Mouse (Mus musculus) c-Kit-positive CD71-negative TER-119-negative erythroid progenitor cells, embryonic 14.5 days (primary cell): ENCODE results near the gene Iqgap1.

Source experiments
- DNase-seq: peaks from one replicate; pipeline ENCODE4 v3.0.0-alpha.2; 2013; ENCODE audit warnings: low read depth

Gene Iqgap1

GRCm38 (mm10) chr7:80715306-80715705 lies 110.5 kb downstream of the Iqgap1 start:
- DNase-seq: peak; percentile 41

- no peak for DNase-seq
Measured at GRCm38 (mm10) chr7:80711496-80711895, 114.3 kb downstream of the Iqgap1 start.

GRCm38 (mm10) chr7:80710333-80710732 lies 115.4 kb downstream of the Iqgap1 start:
- no peak for DNase-seq

- no peak for DNase-seq
Measured at GRCm38 (mm10) chr7:80704066-80704465, 121.7 kb downstream of the Iqgap1 start.

GRCm38 (mm10) chr7:80702510-80702909 lies 123.3 kb downstream of the Iqgap1 start:
- DNase-seq: peak; percentile 44

- DNase-seq: no peak
Measured at GRCm38 (mm10) chr7:80699709-80700108, 126.1 kb downstream of the Iqgap1 start.

DNA sequence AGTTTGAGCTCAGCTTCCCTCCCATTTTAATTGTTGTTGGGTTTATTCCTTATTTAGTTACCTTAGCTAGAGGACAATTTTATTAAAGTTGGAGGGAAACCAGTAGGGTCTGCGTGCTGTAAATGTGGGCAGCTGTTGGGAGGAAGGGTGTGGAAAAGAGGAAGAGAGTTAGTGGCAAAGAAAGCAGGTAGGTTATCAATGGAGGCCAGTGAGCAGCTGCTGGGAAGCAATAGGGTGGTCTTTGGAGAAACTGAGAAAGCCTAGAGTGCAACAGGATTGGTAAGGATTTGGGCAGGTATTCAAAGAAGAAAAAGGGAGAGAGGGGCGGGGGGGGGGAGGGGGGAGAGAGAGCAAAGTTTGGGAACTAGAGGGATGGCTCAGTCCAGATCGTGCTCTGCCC lies 126.8 kb downstream of the Iqgap1 start:
- DNase-seq: no peak

- no peak for DNase-seq
Measured at GRCm38 (mm10) chr7:80697859-80698258, 127.9 kb downstream of the Iqgap1 start.

- DNase-seq: no peak
Measured at GRCm38 (mm10) chr7:80696903-80697302, 128.9 kb downstream of the Iqgap1 start.

GRCm38 (mm10) chr7:80696334-80696733 lies 129.4 kb downstream of the Iqgap1 start:
- DNase-seq: no peak

DNA sequence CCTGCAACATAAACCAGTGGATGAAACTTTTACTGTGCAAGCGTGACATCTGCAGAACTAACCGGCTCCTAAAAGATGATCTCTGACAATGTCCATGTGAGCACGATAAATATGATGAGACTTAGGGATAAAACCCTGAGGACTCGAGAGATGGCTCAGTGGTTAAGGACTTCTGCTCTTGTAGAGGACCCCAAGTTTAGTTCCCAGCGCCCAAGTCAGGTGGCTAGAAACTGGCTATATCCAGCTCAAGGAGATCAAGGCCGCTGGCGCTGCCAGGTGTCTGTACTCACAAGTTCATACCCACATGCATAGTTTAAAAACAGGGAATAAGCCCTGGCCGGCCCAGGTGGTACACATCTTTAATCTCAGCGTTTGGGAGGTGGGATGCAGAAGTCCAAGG lies 133.3 kb downstream of the Iqgap1 start:
- DNase-seq: no peak

GRCm38 (mm10) chr7:80691131-80691530 lies 134.6 kb downstream of the Iqgap1 start:
- no peak for DNase-seq

DNA sequence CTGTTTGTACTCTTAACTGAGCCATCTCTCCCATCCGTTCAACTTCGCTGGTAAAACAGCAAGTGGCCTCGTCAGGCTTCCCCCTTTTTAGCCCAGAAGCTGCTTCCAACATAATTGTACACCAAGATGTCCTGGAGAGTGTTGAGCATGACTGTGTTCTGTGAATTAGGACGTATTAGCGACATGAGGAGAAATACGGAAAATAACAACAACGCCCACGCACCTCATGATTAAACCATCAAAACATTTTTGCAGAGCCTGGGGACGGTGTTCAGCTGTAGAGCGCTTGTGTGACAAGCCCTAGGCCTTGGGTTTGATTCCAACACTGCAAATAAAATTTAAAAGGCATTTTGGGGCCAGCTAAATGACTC lies 136.6 kb downstream of the Iqgap1 start:
- DNase-seq: no peak

DNA sequence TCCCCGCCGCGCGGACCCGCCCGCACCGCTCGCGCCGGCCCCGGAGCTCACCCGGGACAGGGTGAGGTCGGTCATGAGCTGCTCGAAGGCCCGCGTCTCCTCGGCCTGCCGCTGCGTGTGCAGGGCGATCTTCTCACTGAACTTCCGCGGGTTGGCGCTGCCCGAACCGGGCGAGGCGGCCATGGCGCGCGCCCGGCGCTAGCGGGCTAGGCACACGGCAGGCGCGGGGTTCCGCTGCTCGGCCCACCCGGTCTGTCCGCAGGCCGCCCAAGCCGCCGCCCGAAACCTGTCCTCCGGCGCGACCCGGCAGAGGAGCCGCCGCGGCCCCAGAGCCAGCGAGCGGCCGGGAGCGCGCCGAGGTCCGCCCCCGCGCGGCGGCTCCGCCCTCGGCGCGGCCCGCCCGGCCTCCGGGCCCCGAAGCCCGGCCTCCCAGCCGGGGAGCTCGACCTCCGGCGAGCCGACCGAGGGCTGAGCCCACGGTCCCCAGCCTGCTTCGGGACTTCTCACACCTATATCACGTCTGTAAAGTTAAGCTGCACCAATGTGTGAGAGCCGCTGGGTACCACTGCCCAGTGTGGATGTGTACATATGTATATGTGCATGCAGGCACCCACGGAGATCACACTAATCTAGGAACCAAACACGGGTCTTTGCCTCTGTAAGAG lies 137.1 kb downstream of the Iqgap1 start, which contains the start of gene Crtc3:
TSS of gene Crtc3 (minus strand) at position 322 of the 665 bp plus-strand sequence.
- DNase-seq: no peak

DNA sequence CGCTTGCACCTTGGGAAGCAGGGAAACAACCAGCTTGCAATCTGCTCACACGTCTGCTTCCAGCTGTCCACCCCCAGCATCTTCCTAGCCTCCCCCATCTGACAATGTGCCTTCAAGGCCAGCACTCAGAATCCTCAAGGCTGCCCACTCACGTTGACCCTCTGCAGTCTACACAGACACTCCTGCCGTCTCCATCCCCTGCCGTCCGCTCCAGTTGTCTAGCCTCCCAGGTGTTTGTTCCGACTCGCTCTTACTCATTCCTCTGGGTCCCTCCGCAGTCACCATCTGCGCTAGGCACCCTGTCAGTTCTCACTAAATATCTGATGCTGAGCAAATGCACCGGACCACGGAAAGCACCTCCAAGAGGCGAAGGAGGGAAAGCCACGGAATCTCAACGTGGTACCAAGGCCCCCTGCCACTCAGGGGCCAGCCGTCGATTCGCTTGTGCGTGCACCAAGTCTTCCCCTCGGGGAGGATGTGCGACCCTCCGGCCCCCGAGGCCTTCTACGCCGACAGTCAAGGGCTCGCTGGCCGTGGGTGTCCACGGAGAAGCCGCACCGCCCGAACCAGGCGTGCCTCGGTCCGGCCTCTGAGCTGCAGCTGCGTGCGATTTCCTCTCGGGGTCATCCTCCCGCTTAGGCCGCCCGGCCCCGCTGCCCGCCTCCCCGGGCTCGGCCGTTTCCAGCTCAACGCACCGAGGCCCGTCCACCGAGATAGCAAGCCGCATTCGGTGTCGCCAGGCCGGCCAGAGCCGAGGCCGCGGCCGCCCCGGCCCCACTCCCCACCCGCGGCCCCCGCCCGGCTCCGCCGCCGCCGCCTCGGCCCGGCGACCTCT lies 137.8 kb downstream of the Iqgap1 start:
- DNase-seq: no peak

GRCm38 (mm10) chr7:80685639-80686038 lies 140.1 kb downstream of the Iqgap1 start:
- DNase-seq: no peak

DNA sequence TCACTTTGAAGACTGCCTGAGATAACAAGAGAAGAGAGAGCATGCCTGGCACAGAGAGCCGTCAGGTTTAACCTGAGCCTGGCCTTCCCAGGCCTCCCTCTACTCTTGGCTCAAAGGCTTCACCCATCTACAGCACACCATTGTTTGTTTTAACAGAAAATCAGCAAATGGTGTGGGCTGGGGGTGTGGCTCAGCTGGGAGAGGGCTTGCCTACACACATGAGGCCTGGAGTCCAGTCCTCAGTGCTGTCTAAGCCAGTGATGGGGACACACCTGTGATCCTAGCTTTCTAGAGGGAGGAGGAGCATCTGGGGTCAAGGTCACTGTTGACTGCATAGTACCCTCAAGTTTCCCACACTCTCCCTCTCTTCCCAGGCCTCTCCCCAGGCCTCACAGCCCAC lies 143.1 kb downstream of the Iqgap1 start:
- DNase-seq: no peak

- no peak for DNase-seq
Measured at GRCm38 (mm10) chr7:80680218-80680847, 145.4 kb downstream of the Iqgap1 start.

GRCm38 (mm10) chr7:80672323-80672722 lies 153.5 kb downstream of the Iqgap1 start:
- DNase-seq: no peak

- DNase-seq: no peak
Measured at GRCm38 (mm10) chr7:80670889-80671288, 154.9 kb downstream of the Iqgap1 start.

DNA sequence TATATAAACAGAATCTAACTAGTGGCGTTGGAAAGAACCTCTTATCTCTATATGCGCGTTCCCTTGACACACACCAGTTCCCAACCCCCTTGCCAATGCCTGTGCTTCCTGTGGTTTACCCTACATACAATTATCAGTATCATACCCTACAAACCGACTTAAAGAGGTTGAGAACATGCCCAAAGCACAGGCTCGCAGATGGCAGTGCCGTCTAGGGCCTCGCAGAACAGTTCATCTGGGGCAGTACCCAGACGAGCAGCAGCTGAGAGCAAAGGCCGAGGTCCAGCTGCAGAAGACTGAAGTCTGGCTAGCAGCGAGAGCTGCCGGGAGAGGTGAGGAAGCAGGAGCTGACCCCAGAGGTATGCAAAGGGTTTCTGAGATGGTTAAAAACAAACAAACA lies 158.6 kb downstream of the Iqgap1 start:
- no peak for DNase-seq

DNA sequence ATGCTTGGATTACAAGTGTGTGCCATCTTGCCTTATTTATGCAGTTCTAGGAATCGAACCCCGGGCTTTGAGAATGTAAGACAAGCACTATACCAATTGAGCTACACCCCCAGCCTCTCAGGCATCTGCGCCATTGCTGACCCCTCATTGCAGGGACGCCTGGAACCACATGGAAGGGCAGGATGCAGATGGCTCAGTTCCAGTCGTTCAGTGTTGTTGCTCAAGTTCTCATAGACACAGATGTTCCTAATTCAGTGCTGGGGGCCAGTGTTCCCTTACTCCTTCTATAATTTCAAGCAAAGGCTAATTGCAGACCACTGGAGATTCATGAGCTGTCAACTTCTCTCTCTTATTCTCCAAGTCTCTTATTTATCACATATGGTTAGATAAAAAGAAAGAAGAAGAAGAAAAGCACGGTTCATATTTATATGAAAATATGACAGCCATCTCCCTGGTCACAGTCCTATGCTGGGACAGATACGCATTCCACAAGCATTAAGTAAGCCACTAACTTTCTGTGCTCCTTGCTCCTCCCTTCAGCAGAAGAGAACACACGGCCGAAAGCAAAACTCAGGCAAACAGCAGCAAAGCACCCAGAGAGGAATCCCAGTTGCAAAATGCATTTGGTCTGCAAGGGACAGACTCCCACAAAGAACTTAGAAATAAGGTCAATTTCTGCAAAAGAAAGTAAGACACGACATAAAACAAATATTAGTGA lies 159.4 kb downstream of the Iqgap1 start:
- DNase-seq: no peak
